Mouse (Mus musculus): ENCODE measurements around the gene Mcat.

Mcat gene

GRCm38 (mm10) chr15:83575543-83575942 is 12.0 kb upstream of the Mcat start:
- DNase-seq (ENCODE audit: low read depth), result no peak

- DNase-seq (ENCODE audit: low read depth), result no peak
Measured at GRCm38 (mm10) chr15:83574731-83575351, 11.3 kb upstream of the Mcat start.

- DNase-seq (ENCODE audit: low read depth), result no peak
Measured at GRCm38 (mm10) chr15:83573606-83574005, 10.0 kb upstream of the Mcat start.

GRCm38 (mm10) chr15:83572132-83572531 is 8.5 kb upstream of the Mcat start:
- no peak for DNase-seq (ENCODE audit: low read depth)

- DNase-seq (ENCODE audit: low read depth), result no peak
Measured at GRCm38 (mm10) chr15:83571636-83572035, 8.0 kb upstream of the Mcat start.

DNA sequence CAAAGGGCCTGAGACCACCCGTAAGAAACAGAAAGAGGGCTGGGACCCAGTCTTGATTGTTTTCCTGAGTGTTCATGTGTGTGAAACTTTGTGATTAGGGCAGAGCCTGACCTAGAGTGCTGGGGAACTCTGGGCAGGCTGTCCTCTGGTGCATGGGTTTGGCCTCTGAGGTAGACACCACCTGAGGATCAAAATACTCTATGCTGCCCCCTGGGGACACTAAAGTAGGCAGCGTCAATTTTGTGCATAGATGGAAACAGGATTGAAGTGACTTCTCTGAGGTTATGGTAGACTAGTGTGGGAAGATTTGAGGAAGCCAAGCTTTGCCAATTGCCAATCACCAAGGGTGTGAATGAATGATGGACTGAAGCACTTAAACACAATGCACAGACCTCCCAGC is 7.1 kb upstream of the Mcat start:
- no peak for DNase-seq (ENCODE audit: low read depth)

GRCm38 (mm10) chr15:83569682-83570081 is 6.1 kb upstream of the Mcat start:
- DNase-seq (ENCODE audit: low read depth), result no peak

DNA sequence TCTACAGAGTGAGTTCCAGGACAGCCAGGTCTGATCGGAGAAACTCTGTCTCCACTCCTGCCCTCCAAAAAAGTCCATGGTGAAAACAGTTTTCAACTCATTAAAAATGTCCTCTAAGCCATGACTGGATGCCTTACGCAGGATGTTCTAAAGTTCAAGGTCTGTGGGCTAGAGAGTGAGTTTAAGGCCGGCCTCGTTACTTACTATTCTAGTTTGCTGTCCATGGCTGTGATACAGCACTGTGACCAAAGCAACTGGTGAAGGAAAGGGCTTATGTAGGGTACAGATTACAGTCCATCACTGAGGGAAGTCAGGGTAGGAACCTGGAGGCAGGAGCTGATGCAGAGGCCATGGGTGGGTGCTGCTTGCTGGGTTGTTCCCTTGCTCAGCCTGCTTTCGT is 5.0 kb upstream of the Mcat start:
- no peak for DNase-seq (ENCODE audit: low read depth)

DNA sequence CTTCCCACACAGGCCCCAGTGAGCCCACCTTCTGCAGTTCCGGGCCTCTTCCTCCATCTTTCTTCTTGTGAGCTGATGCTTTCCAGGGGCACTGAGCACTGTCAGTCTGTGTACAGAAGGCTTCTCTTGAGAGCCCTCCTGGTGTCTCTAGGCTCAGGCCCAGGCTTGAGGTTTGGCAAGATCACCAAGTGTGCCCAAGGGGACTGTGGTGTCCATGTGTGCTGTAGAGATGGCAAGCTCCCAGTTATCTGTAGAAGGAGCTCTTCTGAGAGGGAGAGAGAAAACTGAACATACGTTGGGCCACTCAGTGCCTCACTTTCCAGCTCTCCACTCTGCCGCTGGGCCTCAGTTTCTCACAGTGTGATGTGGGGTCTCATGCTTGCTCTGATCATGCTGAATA is 4.1 kb upstream of the Mcat start:
- no peak for DNase-seq (ENCODE audit: low read depth)

DNA sequence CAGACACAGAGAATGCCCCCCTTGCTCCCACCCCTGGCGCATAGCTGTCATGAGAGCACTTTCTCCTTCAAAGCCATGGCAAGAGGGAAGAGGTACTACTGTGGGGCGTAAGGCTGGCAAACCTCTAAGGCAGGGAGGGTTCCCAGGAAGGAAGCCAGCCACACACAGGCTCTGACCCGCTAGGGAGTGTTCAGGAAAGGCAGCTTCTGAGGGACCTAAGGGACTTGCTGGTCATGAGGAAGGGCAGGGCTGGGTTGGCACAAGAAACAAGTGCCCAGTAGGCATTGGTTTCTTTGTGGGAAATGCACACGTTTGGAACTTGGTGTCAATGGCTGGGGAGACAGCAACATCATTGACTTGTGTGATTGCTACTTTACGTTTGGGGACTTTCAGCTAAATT is 2.4 kb upstream of the Mcat start:
- DNase-seq (ENCODE audit: low read depth), result no peak

DNA sequence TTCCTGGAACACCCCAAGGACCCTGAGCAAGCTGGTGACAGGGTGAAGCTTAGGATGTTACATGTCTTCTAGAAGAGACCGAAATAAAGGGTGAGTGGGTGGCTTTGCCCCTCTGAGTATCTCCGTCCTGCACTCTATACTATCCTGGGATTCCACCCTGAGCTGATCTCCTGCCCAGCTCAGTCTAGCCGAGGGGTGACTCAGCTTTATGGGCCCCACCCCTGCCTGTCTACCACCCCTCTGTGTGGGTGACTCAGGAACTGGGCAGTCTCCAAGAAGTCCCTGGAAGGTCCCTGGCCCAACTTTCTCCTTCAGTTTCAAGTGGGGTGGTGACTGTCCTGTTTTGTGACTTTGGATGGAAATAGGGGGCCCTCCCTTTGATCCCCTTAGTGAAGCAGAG is 1.8 kb upstream of the Mcat start:
- no peak for DNase-seq (ENCODE audit: low read depth)

DNA sequence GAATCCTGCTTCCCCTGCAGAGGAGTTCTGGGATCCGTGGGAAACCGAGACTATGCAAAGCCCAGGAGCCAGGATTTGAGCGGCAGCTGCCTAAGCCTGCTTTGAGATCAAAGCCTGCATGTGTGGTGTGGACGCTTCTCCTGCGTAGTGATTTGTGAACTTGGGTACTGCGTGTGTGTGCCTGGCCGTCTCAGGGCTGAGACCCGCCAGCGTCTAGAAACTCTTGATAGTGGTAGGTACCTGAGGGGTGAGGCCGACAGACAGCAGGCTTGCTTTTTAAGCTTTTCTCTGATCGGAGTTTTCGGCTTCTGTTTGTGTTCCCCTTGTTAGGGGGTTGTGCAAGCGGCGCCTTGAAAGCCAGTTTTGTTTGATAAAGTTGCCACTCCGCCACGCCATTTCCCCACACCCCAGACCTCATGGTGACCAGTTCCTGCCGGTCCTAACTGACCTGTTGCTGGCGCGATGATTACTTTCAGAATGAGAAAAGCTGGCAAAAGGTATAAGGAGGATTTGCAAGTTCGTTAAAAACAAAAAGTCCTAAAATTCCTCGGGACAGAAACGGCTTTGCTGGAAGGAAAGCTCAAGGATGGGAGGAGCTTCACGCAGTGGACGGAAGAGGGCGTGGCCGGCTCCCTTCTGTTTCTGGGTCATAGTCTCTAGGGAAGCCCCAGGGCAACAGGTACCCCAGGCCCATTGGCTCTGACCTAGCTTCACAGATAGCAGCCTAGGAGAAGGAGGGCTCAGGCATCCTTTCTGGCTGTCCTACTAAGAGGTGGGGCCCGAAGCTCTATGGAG is 467 bp upstream of the Mcat start:
- DNase-seq (ENCODE audit: low read depth), result no peak

GRCm38 (mm10) chr15:83562626-83563270 is 839 bp downstream of the Mcat start:
- peak; percentile 58 for DNase-seq (ENCODE audit: low read depth)

GRCm38 (mm10) chr15:83560941-83561477 is 2.6 kb downstream of the Mcat start:
- no peak for DNase-seq (ENCODE audit: low read depth)

DNA sequence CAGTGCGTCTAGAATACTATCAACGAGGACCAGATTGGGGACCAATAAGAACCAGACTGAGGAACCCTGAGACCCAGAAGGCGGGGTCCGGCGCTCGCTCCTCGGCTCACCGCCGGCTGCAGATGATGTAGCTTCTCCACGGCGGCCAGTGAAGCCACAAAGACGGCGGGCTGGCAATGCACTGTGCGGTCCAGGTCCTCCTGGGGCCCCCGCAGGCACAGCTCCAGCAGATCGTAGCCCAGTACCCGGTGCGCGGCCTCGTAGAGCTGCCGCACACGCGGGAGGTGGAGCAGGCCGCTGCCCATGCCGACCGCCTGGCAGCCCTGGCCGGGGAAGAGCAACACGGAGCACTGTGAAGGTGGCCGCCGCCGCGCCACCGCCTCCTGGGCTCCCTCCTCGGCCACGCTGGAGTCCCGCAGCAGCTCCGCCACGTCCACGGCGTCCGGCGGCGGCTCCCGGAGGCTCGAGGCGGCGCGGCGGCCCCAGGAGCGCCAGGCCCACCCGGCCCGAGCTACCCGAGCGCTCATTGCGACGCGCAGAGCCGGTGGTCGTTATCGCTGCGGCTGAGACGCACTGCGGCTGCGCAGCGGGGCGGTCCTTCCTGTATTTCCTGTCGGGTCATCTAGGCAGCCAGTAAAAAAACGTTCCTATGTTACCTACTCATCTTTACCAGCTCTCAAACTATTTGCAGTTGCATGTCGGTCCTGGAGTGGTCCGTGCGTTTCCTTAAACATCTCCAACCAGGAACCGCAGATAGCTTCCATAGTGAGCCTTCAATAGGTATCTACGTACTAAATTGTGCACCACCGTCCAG is 8.2 kb downstream of the Mcat start:
- DNase-seq (ENCODE audit: low read depth), result peak; percentile 80

DNA sequence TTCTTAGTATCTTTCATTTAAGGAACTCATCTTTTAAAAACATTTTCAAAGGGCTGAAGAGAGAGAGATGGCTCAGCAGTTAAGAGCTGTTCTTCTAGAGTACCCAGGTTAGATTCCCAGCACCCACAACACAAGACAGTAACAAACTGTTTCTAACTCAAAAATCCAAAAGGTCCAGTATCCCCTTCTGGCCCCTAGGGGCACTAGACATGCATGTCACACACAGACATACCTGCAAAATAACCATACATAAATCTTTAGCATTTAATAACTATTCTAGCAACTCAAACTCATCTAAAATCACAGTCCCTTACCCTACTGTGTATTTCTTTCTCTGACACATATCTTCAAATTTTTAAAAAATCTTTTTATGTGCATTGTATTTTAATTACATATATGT is 9.8 kb downstream of the Mcat start:
- no peak for DNase-seq (ENCODE audit: low read depth)

DNA sequence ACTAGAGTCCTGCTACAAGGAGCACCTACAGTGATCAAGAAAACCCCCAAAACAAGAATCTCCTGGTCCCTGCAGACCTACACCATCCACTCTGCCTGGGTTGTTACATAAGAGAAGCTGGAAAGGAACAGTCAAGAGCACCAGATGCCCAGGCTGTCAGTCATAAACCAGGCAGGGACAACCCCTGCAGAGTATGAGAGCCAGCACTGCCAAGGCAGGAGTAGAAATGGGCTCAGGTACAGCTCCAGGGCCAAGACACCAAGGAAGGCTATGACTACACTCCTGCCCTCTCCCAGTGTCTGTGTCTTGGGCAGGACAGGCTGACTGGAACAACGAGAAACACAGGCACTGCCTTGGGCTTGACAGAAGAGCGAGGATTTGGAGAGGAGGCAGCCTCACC is 13.4 kb downstream of the Mcat start:
- DNase-seq (ENCODE audit: low read depth), result no peak

- DNase-seq (ENCODE audit: low read depth), result no peak
Measured at GRCm38 (mm10) chr15:83547144-83547543, 16.4 kb downstream of the Mcat start.

- no peak for DNase-seq (ENCODE audit: low read depth)
Measured at GRCm38 (mm10) chr15:83546029-83546428, 17.6 kb downstream of the Mcat start.

GRCm38 (mm10) chr15:83541647-83542287 is 21.8 kb downstream of the Mcat start:
- no peak for DNase-seq (ENCODE audit: low read depth)

- DNase-seq (ENCODE audit: low read depth), result no peak
Measured at GRCm38 (mm10) chr15:83539905-83540304, 23.7 kb downstream of the Mcat start.

GRCm38 (mm10) chr15:83538855-83539254 is 24.7 kb downstream of the Mcat start:
- no peak for DNase-seq (ENCODE audit: low read depth)

Measured in c-Kit-positive CD71-positive TER-119-negative erythroid progenitor cells, embryonic 14.5 days (primary cell).